Mouse (Mus musculus): ENCODE data around the gene Anapc7. TPM values are rescaled to one million over a fixed set of nuclear protein-coding genes. Genes with fewer than 3 reads are reported as not detected.

Anapc7 gene
- polyA plus RNA-seq, 1 experiment from 2014 or later: 38.5 TPM

- peak overlapping the region; percentile 51; the same call in 1 of the 2 replicates for H3K27ac ChIP-seq (ENCODE audit: low read length)
- 65% methylated on average over 19 of the region's 19 CpGs for WGBS
Measured at GRCm38 (mm10) chr5:122439400-122440094, 18.1 kb downstream of the Anapc7 start.

GRCm38 (mm10) chr5:122440095-122440630 lies 18.7 kb downstream of the Anapc7 start:
- H3K9me3 ChIP-seq (replicated peaks; ENCODE audit: control insufficient read depth, low read length): no peaks in the 10 kb centered on the region
- no peak for ATAC-seq (ENCODE audit: insufficient read depth, low FRiP score)
- H3K4me3 ChIP-seq (replicated peaks; ENCODE audit: low read length): no peak overlapping the region
- WGBS: 86% methylated on average over 12 of the region's 12 CpGs
- peaks cover 71% of the 10 kb centered on the region for H3K36me3 ChIP-seq (ENCODE audit: control insufficient read depth, insufficient read depth, low read length)
- H3K27me3 ChIP-seq (ENCODE audit: control insufficient read depth, insufficient read depth, low read length): no peaks in the 10 kb centered on the region
- no peak overlapping the region for H3K4me2 ChIP-seq (ENCODE audit: low read depth, low read length)
- H3K9ac ChIP-seq (ENCODE audit: low read length): no peak overlapping the region
- no peaks in the 10 kb centered on the region for H3K4me1 ChIP-seq (ENCODE audit: control insufficient read depth, insufficient read depth, low read length)
- no peak overlapping the region for H3K27ac ChIP-seq (ENCODE audit: low read length)

More at GRCm38 (mm10) chr5:122439400-122440094, 18.1 kb downstream of the Anapc7 start:
- Histone ChIP-seq H3K36me3 (ENCODE audit: control insufficient read depth, insufficient read depth, low read length) (peaks cover 67% of the 10 kb centered on the region), H3K4me1 (ENCODE audit: control insufficient read depth, insufficient read depth, low read length) (no peaks in the 10 kb centered on the region), H3K9ac (ENCODE audit: low read length) (no peak overlapping the region; the same call in 1 of the 2 replicates), H3K4me3 (replicated peaks; ENCODE audit: low read length) (no peak overlapping the region), H3K27me3 (ENCODE audit: control insufficient read depth, insufficient read depth, low read length) (no peaks in the 10 kb centered on the region), H3K4me2 (ENCODE audit: low read depth, low read length) (no peak overlapping the region), H3K9me3 (replicated peaks; ENCODE audit: control insufficient read depth, low read length) (no peaks in the 10 kb centered on the region)
- ATAC-seq (ENCODE audit: insufficient read depth, low FRiP score): no peak

- H3K9me3 ChIP-seq (replicated peaks; ENCODE audit: control insufficient read depth, low read length): no peaks in the 10 kb centered on the region
- no peak overlapping the region for H3K27ac ChIP-seq (ENCODE audit: low read length)
- no peaks in the 10 kb centered on the region for H3K27me3 ChIP-seq (ENCODE audit: control insufficient read depth, insufficient read depth, low read length)
- no peaks in the 10 kb centered on the region for H3K4me1 ChIP-seq (ENCODE audit: control insufficient read depth, insufficient read depth, low read length)
- no peak overlapping the region for H3K4me3 ChIP-seq (replicated peaks; ENCODE audit: low read length)
- no peak overlapping the region for H3K4me2 ChIP-seq (ENCODE audit: low read depth, low read length)
- ATAC-seq (ENCODE audit: insufficient read depth, low FRiP score): no peak
- H3K9ac ChIP-seq (ENCODE audit: low read length): no peak overlapping the region
- WGBS: 92% methylated on average over 10 of the region's 10 CpGs
- peaks cover 52% of the 10 kb centered on the region for H3K36me3 ChIP-seq (ENCODE audit: control insufficient read depth, insufficient read depth, low read length)
Measured at GRCm38 (mm10) chr5:122444492-122444891, 23.0 kb downstream of the Anapc7 start.

- no peaks in the 10 kb centered on the region for H3K27me3 ChIP-seq (ENCODE audit: control insufficient read depth, insufficient read depth, low read length)
- no peak overlapping the region for H3K4me2 ChIP-seq (ENCODE audit: low read depth, low read length)
- H3K36me3 ChIP-seq (ENCODE audit: control insufficient read depth, insufficient read depth, low read length): peaks cover 50% of the 10 kb centered on the region
- no peaks in the 10 kb centered on the region for H3K9me3 ChIP-seq (replicated peaks; ENCODE audit: control insufficient read depth, low read length)
- 89% methylated on average over 11 of the region's 11 CpGs for WGBS
- H3K27ac ChIP-seq (ENCODE audit: low read length): no peak overlapping the region
- no peak overlapping the region for H3K4me3 ChIP-seq (replicated peaks; ENCODE audit: low read length)
- H3K4me1 ChIP-seq (ENCODE audit: control insufficient read depth, insufficient read depth, low read length): no peaks in the 10 kb centered on the region
- ATAC-seq (ENCODE audit: insufficient read depth, low FRiP score): no peak
- no peak overlapping the region for H3K9ac ChIP-seq (ENCODE audit: low read length)
Measured at GRCm38 (mm10) chr5:122445051-122445610, 23.6 kb downstream of the Anapc7 start.

- ATAC-seq (ENCODE audit: insufficient read depth, low FRiP score): no peak
- Histone ChIP-seq H3K36me3 (ENCODE audit: control insufficient read depth, insufficient read depth, low read length) (peaks cover 32% of the 10 kb centered on the region), H3K4me3 (replicated peaks; ENCODE audit: low read length) (no peak overlapping the region), H3K9ac (ENCODE audit: low read length) (no peak overlapping the region), H3K4me1 (ENCODE audit: control insufficient read depth, insufficient read depth, low read length) (no peaks in the 10 kb centered on the region), H3K27me3 (ENCODE audit: control insufficient read depth, insufficient read depth, low read length) (no peaks in the 10 kb centered on the region), H3K27ac (ENCODE audit: low read length) (peak overlapping the region; percentile 57; the same call in 1 of the 2 replicates), H3K9me3 (replicated peaks; ENCODE audit: control insufficient read depth, low read length) (no peaks in the 10 kb centered on the region), H3K4me2 (ENCODE audit: low read depth, low read length) (no peak overlapping the region)
- WGBS: 70% methylated on average over 8 of the region's 8 CpGs
Measured at GRCm38 (mm10) chr5:122447857-122448256, 26.4 kb downstream of the Anapc7 start.

- Histone ChIP-seq H3K27ac (ENCODE audit: low read length) (no peak overlapping the region), H3K36me3 (ENCODE audit: control insufficient read depth, insufficient read depth, low read length) (peaks cover 25% of the 10 kb centered on the region), H3K4me3 (replicated peaks; ENCODE audit: low read length) (no peak overlapping the region), H3K4me2 (ENCODE audit: low read depth, low read length) (no peak overlapping the region), H3K27me3 (ENCODE audit: control insufficient read depth, insufficient read depth, low read length) (no peaks in the 10 kb centered on the region), H3K9ac (ENCODE audit: low read length) (no peak overlapping the region), H3K9me3 (replicated peaks; ENCODE audit: control insufficient read depth, low read length) (no peaks in the 10 kb centered on the region), H3K4me1 (ENCODE audit: control insufficient read depth, insufficient read depth, low read length) (no peaks in the 10 kb centered on the region)
- WGBS: 88% methylated on average over 5 of the region's 5 CpGs
- ATAC-seq (ENCODE audit: insufficient read depth, low FRiP score): no peak
Measured at GRCm38 (mm10) chr5:122448869-122449268, 27.4 kb downstream of the Anapc7 start.

- no peak overlapping the region for H3K4me3 ChIP-seq (replicated peaks; ENCODE audit: low read length)
- no peaks in the 10 kb centered on the region for H3K27me3 ChIP-seq (ENCODE audit: control insufficient read depth, insufficient read depth, low read length)
- H3K36me3 ChIP-seq (ENCODE audit: control insufficient read depth, insufficient read depth, low read length): 0 out of 2 replicates have a peak, but pooled peaks cover 24% of the 10 kb centered on the region
- H3K4me2 ChIP-seq (ENCODE audit: low read depth, low read length): no peak overlapping the region
- no peak for ATAC-seq (ENCODE audit: insufficient read depth, low FRiP score)
- no peaks in the 10 kb centered on the region for H3K4me1 ChIP-seq (ENCODE audit: control insufficient read depth, insufficient read depth, low read length)
- no peak overlapping the region for H3K27ac ChIP-seq (ENCODE audit: low read length)
- no peak overlapping the region for H3K9ac ChIP-seq (ENCODE audit: low read length)
- H3K9me3 ChIP-seq (replicated peaks; ENCODE audit: control insufficient read depth, low read length): no peaks in the 10 kb centered on the region
- WGBS: 77% methylated on average over 7 of the region's 7 CpGs
Measured at GRCm38 (mm10) chr5:122449946-122450345, 28.5 kb downstream of the Anapc7 start.

GRCm38 (mm10) chr5:122450913-122451317 lies 29.4 kb downstream of the Anapc7 start:
- ATAC-seq (ENCODE audit: insufficient read depth, low FRiP score): no peak
- Histone ChIP-seq H3K9ac (ENCODE audit: low read length) (no peak overlapping the region), H3K36me3 (ENCODE audit: control insufficient read depth, insufficient read depth, low read length) (peaks cover 28% of the 10 kb centered on the region), H3K4me2 (ENCODE audit: low read depth, low read length) (no peak overlapping the region), H3K4me1 (ENCODE audit: control insufficient read depth, insufficient read depth, low read length) (no peaks in the 10 kb centered on the region), H3K9me3 (replicated peaks; ENCODE audit: control insufficient read depth, low read length) (no peaks in the 10 kb centered on the region), H3K27me3 (ENCODE audit: control insufficient read depth, insufficient read depth, low read length) (no peaks in the 10 kb centered on the region), H3K4me3 (replicated peaks; ENCODE audit: low read length) (no peak overlapping the region), H3K27ac (ENCODE audit: low read length) (no peak overlapping the region)
- 53% methylated on average over 5 of the region's 5 CpGs for WGBS

GRCm38 (mm10) chr5:122451324-122451723 lies 29.8 kb downstream of the Anapc7 start:
- no peak overlapping the region for H3K27ac ChIP-seq (ENCODE audit: low read length)
- no peaks in the 10 kb centered on the region for H3K27me3 ChIP-seq (ENCODE audit: control insufficient read depth, insufficient read depth, low read length)
- H3K36me3 ChIP-seq (ENCODE audit: control insufficient read depth, insufficient read depth, low read length): peaks cover 26% of the 10 kb centered on the region
- H3K4me1 ChIP-seq (ENCODE audit: control insufficient read depth, insufficient read depth, low read length): no peaks in the 10 kb centered on the region
- H3K4me3 ChIP-seq (replicated peaks; ENCODE audit: low read length): no peak overlapping the region
- no peak overlapping the region for H3K9ac ChIP-seq (ENCODE audit: low read length)
- ATAC-seq (ENCODE audit: insufficient read depth, low FRiP score): no peak
- no peak overlapping the region for H3K4me2 ChIP-seq (ENCODE audit: low read depth, low read length)
- H3K9me3 ChIP-seq (replicated peaks; ENCODE audit: control insufficient read depth, low read length): no peaks in the 10 kb centered on the region
- WGBS: 83% methylated on average over 5 of the region's 5 CpGs
